Mouse (Mus musculus): ENCODE data around the gene Gemin5.

DNA sequence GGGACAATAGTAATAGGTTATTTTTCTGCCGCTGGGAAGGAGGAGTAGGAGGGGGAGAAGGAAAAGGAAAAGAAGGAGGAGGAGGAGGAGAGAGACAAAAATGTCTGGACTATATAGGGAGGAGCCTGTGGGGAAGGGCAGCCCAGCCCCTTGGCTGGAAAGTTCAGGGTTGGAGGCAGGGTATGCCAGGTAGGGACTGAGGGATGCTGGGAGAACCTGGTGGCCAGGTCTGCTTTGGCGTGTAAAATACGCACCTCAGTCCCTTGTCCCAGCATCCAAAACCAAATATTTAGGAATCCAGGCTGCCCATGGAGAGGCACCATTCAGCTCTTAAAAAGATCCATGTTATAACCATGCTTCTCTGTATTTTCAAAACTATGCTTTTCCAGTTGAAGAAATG lies 66.2 kb downstream of the Gemin5 start:
- TF ChIP-seq CTCF (IDR thresholded peaks at IDR 0.05; ENCODE audit: extremely low read depth, insufficient read depth, insufficient read length, insufficient replicate concordance) (no peak), POLR2A (IDR thresholded peaks at IDR 0.05; ENCODE audit: low read depth, low read length) (no peak)

Measured in spleen, adult 2 months (tissue).